Mouse (Mus musculus) testis, postnatal 14 days (tissue): ENCODE data around the gene Cfap43.

ENCODE experiments used
- DNase-seq: peaks from one replicate; pipeline ENCODE4 v3.0.0; 2021; ENCODE audit warnings: low spot score

The Cfap43 gene

DNA sequence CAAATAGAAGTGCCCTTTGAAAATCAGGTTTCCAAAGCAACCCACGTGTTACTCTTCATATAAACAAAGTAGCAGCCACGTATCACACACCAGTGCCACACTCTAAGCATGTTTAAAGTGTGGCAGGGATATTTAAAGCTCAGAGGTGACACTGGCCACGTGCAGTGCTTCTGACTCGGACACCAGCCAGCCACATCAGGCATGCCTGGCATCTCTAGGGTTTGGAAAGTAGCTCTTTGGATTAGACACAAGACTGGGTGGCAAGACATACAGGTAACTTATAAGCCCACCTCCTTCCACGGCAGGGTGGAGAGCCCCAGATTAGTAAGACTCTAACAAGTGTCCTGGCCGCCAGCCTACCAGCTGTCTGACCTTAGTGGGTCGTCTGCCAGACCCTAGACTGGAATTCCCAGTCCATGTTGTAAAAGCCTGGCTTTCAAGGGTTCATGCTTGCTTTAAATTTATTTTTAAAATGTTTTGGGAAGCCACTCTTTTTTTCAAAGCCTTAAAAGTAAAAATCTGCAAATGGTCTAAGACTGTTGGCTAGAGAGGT, 33.8 kb downstream of the Cfap43 start:
- DNase-seq: no peak

DNA sequence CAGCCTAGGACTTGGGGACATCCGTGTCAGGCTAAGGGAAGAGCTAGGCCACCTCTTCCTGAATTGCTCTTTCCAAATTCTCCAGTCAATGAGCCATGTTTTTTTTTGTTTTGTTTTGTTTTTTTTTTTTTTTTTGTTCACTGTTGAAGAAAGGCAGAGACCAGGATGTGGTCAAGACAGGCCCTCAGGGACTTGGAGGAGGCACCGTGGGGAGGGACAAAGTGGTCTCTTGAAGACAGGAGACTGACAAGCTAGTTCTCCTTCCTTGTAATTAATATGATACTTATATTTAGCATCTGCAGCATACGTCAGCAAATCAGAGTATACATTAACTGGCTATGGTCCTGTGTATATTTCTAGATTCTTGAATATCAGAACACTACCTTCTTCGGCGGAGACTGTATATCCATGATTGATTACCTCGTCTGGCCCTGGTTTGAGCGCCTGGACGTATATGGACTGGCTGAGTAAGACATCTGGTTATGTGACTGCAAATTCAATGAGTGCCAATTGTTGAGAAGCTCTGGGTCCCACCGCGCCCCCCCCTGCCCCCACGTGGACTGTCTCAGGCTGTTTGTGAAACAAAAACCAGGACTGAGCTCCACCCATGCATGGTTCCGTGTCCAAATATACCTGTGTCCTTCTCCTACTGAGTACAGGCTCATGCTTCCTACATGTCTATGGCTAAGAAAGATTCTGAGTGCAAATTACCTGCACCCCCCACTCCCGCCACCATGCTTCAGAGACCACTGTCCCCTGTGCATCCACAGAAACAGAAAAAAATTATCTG, 34.6 kb downstream of the Cfap43 start:
- no peak for DNase-seq

DNA sequence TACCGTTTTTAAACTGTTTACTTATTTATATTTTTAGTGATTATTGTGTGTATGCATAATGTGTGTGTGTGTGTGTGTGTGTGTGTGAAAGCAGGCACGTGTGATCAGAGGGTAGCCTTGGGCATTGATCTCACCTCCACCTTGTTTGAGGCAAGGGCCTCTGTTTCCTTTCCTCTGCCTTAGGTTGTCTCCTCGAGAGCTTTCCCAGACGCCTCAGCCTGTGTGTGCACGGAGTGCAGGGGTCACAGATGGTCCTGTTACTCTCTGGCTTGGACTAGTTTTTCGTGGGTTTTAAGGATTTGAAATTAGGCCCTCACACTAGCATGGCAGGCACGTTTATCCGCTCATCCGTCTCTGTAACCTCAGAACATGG, 36.2 kb downstream of the Cfap43 start:
- DNase-seq: no peak

DNA sequence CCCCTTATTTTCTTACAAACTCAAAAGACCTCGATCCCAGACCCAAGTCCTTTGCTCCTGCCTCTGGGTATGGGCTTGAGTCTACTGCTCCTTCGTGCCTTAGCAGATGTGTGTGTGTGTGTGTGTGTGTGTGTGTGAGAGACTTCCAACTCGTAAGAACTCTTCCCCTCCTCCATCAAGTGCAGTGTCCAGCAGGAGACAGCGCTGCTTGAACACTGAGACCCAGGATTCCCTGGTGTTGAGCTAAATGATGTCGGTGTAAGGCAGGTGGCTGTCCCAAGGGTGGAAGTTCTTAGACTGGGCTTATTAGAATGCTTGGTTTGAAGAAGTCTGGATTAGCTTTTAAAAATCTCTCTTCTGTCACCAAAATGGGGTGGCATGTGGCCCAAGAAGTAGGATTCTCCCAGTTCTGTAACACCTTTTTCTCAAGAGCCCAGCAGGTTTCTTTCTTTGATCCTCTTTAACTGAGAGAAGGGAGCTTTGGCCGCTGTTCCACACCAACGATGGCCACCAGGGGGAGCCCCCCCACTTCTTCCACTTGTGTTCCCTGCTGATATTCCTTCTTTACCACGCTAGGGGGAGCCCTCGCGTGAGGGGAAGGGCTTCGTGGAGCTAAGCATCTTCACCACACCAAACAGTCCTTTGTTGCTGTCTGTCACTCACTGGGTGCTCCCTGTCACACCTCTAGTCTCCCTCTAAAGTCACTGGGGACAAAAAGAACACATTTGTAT, 36.8 kb downstream of the Cfap43 start:
- DNase-seq: peak; percentile 60

DNA sequence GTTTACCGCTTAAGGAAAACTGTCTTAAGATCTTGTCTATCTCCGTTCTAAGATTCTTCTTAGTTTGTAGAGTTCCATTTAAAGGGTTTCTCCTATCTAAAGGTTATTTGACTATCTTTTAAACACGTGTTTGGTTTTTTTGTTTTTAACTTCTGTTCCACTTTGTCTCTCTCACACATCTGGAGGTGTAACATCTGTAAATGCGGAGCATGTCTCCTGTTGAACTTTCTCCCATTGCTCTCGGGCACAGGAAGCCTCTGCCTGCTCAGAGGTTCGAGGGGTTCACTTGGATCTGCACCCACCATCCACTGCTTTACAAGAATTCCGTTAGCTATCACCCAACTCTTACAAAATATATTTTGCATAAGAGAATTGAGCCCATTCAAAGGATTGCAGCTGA, 37.5 kb downstream of the Cfap43 start:
- no peak for DNase-seq

DNA sequence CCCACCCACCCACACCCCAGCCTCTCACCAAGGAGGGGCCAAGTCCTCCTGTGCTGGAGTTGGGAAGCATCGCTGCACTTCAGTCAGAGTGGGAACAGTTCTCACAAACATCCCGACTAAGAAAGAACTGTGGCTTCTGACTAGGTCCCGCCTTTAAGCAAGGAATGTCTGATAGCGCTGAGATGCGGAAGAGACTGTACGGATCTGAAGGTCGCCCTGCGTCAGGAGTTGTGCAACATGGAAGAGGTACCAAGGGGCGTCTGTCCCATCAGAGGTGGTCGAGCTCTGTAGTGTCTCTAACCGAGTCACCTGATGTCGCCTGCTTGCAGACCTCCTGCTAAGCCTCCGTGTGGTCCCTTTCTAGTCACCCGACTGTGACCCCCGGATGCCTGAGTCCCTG, 42.8 kb downstream of the Cfap43 start:
- no peak for DNase-seq

DNA sequence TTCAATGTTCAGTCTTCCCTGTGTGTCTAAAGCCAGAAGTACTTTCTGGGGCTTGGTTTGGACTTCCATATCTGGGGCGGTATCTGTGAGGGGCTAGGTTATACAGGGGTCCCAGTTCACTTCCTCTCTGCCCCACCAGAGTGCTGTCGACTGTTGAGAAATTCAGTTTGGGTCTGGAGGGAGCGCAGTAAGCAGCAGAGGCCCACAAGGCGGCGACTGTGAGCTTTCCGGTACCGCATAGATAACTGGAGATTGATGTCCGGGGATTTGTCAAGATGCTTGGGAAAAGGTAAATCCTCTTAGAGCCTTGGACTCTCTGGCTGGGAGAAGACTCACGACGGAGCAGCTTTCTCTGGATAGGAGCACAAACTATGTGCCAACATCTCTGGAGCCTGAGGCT, 47.6 kb downstream of the Cfap43 start:
- DNase-seq: no peak

DNA sequence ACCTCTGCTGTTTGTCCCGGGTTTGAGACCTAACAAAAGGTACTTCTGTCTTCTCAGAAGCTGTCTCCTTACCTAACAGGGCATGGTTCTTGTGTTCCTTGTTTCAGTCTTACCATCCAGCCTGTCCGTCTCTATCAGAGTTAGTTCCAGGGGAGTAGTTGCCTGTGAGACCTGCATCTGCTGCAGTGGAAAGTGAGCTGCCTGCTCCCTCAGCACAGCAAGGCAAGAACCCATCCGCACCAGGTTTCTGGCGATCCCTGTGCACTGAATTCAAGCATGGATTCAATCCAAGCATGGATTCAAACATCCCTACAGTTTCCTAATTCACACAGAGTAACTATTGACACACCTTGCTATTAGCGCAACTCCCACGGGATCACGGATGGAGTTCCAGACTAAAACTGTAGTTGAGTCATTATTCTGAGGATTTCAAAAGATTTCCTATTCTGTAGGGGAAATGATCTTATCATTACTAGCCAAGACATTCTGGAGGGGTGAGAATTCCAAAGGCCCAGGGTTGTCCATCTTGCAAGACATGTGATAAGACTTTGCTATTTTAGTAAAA, 48.9 kb downstream of the Cfap43 start:
- DNase-seq: no peak

DNA sequence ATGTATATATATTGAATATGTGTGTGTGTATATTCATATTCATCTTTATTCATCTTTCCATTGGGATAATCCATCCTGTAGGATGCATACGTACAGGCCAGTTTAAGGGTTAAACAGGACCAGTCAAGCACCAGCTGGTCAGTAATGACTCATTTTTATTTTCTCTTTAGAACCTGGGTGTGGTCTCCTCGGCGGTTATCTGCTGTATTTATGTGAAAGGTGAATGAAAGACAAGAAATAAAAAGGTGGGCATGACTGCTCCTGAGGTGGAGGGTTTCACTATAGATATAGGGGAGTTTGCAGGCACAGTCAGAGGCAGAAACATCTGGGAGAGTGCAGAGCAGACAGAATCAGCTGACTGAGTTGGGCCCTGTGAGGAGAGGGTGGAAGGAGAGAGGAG, 49.6 kb downstream of the Cfap43 start:
- DNase-seq: no peak

DNA sequence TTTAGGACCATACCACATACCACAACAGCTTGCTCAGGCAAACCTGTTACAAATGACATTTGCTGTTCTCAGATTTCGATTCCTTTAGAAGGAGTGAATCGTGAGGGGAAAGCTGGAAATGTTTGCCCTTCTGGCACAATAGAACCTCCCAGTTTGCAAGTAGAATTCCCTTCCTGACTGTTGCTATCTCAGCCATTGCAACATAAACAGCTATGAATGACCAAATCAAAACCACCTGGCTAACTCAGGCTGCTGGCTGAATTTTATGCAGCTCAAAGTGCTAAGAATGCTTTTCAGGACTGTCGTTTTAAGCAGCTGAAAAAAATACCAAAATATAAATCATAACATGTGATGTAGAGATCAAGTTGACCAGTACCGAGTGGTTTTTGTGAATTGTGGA, 50.1 kb downstream of the Cfap43 start:
- DNase-seq: no peak

DNA sequence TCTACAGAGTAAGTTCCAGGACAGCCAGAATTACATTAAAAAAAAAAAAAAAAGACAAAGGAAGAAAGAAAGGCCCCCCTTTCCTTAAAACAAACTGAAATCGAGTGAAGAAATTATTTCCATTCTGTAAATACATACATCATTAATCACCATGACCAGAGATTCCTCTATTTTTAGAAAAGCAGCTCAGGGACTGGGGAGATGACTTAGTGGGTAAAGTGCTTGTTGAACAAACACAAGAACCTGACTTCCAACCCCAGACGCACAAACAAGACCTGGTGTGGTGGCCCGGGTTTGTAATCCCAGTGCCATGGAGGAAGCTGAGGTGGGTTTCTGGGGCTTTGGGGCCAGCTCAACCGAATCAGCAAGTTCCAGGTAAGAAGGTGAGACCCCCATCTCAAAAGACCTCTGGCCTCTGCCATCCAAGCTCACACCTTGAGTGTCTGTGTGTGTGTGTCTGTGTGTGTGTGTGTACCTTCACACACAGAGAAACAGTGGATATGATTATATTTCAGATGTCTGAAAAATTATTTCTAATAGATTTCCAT, 51.4 kb downstream of the Cfap43 start:
- no peak for DNase-seq

DNA sequence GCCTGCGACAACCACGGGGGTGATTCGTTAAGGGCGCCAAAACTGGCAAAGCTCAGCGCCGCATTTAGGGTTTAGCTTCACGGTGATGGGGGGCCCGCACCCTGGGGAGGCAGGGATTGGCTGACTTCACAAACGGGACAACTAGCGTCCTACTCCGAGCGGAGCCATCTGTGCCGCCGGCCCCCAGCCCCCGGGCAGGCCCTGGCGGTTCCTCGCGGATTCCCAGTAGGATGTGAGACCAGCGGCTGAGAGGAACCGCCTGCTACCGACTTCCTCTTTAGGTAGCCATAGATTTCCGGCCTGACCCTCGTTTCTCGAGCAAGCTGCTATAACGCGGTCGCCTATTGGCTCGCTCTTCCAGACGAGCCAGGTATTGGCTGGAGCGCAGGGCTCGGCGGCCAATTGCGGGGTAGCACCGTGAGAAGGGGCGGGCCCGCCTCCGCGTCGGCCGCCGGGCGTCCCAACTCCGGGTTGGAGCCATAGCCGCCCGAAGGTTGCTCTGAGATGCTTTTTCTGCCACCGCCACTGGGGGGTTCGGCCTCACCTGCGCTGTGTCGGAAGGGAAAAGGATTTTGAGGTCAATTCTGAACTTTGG, 53.6 kb downstream of the Cfap43 start, which contains the start of gene Gsto2:
Gsto2 (plus strand) TSS at position 182 of the 595 bp plus-strand sequence.
- DNase-seq: peak; percentile 95

DNA sequence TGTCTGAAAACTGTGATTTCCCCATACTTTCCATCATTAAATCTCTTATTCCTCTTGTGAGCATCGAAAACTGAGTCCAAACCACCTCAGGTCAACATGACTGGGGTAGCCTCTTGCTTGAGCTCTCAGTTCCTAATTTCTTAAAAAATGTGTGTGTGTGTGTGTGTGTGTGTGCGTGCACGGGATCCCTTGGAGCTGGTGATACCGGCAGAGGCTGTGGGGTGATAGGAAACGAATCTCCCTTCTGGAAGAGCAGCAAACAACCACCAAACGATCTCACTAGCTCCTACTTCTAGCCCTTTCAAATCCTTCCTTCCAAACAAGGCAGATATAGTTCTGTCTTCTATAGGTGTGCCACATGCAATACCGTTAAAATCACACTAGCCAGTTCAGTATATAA, 54.4 kb downstream of the Cfap43 start:
- no peak for DNase-seq

DNA sequence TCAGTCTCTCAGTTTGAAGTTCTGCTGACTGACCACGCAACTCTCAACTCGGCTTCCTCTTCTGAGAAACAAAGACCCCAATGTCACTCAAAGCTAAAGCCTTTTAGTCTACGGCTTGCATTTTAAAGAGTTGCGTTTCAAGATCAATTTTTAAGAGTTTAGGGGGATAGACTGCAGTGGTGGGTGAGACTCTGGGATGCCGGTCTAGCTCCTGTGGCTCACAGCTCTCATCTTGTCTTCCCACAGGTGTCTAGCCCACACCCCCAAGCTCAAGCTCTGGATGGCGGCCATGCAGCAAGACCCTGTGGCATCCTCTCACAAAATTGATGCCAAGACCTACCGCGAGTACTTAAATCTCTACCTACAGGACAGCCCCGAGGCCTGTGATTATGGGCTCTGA, 55.0 kb downstream of the Cfap43 start:
- DNase-seq: no peak

DNA sequence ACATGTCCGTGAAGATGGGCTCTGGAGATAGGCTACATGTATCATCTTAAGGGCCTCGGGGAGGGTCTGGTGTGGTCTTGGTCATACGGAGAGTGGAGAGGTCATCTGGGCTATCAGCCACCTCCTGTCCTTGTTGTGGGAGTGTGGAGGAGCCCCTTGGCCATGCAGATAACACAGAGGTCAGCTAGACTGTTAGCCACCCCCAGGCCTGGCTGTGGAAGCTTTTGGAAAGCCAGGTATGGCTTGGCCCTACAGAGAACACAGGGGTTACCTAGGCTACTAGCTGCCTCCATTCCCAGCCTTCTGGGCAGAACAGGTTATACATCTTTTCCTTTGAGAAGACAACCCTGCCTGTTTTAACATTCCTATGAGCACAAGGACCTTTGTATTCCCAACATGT, 56.5 kb downstream of the Cfap43 start:
- no peak for DNase-seq

DNA sequence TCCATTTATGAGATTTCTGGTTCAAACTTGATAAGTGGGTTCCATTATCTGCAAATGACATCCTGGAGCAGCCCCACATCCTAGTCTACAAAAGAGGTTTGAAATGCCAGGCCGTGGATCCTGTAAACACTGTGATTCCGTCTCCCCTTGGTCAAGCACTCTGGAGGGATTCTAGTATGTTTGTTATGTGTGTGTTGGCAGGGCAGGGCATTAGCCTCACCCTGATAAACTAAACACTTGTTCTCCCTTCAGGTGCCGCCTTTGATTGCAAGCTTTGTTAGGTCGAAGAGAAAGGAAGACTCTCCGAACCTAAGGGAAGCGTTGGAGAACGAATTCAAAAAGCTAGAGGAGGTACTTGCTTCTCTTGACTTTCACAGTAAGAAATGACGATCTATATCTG, 59.9 kb downstream of the Cfap43 start:
- DNase-seq: no peak

DNA sequence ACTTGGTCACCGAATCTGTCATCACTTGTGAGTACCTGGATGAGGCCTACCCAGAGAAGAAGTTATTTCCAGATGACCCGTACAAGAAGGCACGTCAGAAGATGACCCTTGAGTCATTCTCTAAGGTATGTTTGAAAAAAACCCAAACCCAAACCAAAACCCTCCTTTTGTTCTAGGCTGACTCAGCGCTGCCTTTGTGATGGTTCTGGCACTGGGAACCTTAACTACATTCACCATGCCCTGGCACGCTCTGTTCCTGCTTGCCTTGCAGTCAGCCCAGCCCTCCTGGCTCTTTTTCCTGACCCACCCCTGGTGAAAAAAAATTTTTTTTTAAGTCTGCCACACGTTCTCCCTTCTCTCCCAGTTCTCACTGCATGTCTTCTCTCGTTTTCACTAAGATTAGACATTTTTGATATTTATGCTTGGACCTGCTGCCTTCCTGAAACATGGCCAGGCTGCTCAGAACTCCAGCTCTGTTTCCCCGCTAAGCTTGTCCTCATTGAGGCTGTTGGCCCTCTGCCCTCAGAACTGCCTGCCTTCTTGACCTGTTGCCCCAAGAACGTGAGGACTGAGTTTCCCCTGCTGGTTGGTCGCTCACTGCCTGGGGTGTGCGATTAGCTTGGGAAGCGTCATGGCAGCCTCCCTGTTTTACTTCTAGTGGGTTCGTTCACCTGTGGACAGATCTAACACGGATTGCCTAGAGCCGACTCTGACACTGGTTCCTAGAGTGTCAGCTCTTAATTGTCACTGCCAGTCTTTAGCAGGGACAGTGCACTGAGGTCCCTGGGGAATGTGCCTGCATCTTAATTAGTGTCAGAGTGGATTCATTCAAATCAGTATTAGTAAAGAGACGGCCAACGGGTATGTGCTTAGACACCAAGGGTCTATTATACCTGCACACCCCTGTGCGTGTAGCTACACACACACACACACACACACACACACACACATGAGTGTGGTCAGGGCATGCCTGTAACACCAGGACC, 60.8 kb downstream of the Cfap43 start:
- no peak for DNase-seq

DNA sequence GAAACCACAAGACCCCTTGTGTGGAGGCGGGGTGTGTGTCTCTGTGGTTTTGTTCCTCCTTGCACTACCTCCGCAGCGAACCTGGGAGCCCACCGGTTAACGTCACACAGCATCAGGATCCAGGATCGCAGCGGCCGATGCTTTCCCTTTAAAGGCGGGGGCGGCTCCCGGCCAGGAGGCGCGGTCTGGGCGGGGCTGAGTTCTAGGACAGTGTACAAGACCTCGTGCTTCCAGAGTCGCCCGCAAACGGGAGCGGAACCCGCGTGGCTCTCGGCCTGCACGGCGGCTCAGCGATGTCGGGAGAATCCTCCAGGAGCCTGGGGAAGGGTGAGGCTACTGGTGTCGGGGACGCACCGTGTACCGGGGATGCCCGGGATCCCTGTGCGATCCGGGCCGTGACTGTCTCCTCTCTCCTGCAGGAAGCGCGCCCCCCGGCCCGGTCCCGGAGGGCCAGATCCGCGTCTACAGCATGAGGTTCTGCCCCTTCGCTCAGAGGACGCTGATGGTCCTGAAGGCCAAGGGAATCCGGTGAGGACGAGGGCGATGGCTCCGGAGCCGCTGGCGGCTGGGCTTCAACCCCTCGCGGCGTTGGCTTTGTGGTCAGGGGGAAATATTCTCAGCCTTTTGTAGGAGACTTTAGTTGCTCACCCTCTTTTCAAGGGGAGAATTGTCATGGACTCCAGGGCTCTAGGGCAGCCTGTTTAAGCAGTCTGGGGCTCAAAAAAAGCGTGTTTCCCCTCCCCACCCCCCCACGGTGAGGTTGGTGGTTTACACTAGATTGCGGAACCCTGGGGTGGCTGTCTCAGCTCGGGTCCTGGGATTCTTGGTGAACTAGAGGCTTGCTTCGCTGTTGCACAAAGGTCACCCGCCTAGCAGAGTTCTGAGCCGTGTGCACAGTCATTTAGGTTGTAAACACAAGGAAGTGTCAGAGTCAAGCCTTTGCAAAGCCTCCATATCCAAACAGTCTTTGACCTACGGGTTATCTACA, 64.0 kb downstream of the Cfap43 start, which contains the start of gene Gsto1:
Gsto1 (plus strand) TSS at position 175 of the 988 bp plus-strand sequence.
- peak; percentile 80 for DNase-seq

DNA sequence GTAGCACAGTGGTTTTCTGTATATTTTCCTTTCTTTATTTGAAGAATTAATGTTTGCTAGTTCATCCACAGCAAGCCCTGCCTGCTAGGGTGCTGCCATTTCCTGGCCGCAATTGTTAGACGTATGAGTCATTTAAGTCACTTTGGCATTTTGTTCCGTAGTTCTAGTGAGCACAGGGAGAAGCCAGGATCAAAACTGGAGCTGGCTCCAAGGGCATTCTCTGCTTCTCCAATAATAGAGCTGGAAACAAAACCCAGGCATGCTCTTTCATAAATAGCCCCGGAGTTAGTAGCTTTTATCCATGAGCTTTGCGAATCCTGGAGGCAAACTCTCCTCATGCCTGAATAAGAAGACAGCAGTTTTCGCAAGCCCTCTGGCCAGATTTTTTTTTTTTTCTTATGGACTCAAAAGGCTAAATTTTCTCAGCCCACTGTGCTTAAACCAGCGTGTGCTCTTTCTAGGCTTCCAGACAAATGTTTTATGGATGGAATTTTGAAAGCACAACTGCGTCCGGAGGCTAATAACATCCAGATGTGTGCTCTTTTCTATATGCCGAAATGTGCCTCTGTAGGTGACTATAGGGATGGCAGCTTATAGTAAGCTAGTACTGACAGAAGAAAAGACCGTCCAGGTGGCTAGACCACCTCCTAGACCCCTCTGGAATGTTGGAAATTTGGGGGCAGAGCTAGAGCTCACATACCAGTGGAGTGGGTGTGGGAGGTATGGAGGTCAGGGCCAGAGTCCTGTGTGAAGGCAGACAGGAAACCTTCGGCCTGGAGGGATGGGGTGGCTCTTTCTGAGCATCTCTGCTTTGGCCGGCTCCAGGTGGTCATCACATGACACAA, 64.9 kb downstream of the Cfap43 start:
- no peak for DNase-seq
